Mouse (Mus musculus) CH12.LX (cell line): ENCODE results near the gene Flywch2. TPM values are rescaled to one million over a fixed set of nuclear protein-coding genes. Genes with fewer than 3 reads are reported as not detected.
A peak's percentile ranks its signal among the peaks of the same experiment; 100 is the strongest.

ENCODE experiments used
- DNase-seq: peaks from one replicate; pipeline ENCODE4 v3.0.0-alpha.2; 2013; ENCODE audit errors: extremely low read depth
- H3K27ac ChIP-seq: 2 replicates; pipeline ENCODE4 v1.5.1; 2012; ENCODE audit warnings: low read depth, mild to moderate bottlenecking, control low read depth, moderate library complexity; ENCODE audit not compliant: insufficient read depth
- H3K27me3 ChIP-seq: replicated peaks from 2 replicates; pipeline ENCODE3; 2012; ENCODE audit warnings: inconsistent platforms
- H3K36me3 ChIP-seq, 2 experiments: replicated peaks in 1 of 2; 2 replicates each; pipeline versions ENCODE3 to v1.6.1; 2012; ENCODE audit warnings: inconsistent platforms in 1 of 2, low read length in 1 of 2, mild to moderate bottlenecking in 1 of 2, mixed read lengths in 1 of 2, moderate library complexity in 1 of 2; ENCODE audit not compliant: control insufficient read depth in 1 of 2, insufficient read depth in 1 of 2
- H3K4me1 ChIP-seq, 2 experiments: 2 replicates each; pipeline ENCODE4 v1.6.1; 2012; ENCODE audit warnings: inconsistent platforms in 1 of 2, moderate library complexity in 1 of 2; ENCODE audit not compliant: insufficient read depth in 2 of 2, control insufficient read depth in 1 of 2
- H3K4me2 ChIP-seq: 2 replicates; pipeline ENCODE4 v1.6.1; 2012; ENCODE audit warnings: low read depth, mild to moderate bottlenecking, control low read depth; ENCODE audit not compliant: poor library complexity, insufficient read depth, severe bottlenecking
- H3K4me3 ChIP-seq, 3 experiments: fragments of 150-350 bp in 1 of 3; sonication (generic) in 1 of 3; replicated peaks in 1 of 3; 2 replicates each; pipeline versions ENCODE3 to v1.5.1; 2011 to 2012; ENCODE audit warnings: low read depth in 2 of 3, low read length in 2 of 3, mild to moderate bottlenecking in 2 of 3, moderate library complexity in 2 of 3, control low read depth in 1 of 3, improper control_type of control experiment in 1 of 3, inconsistent platforms in 1 of 3, mixed read lengths in 1 of 3; ENCODE audit not compliant: poor library complexity in 1 of 3
- H3K79me2 ChIP-seq: replicated peaks from 2 replicates; pipeline ENCODE4 v1.6.1; 2012; ENCODE audit warnings: mild to moderate bottlenecking, moderate library complexity; ENCODE audit not compliant: control insufficient read depth, poor library complexity, insufficient read depth, severe bottlenecking; ENCODE audit errors: extremely low read depth
- H3K9ac ChIP-seq: 2 replicates; pipeline ENCODE4 v1.6.1; 2012; ENCODE audit warnings: low read depth, mild to moderate bottlenecking, control low read depth, moderate library complexity; ENCODE audit not compliant: insufficient read depth
- H3K9me3 ChIP-seq: replicated peaks from 2 replicates; pipeline ENCODE3; 2012; ENCODE audit warnings: low read length, inconsistent platforms, mixed read lengths
- CHD2 ChIP-seq: IDR thresholded peaks from 2 replicates; pipeline ENCODE4 v1.6.1; 2011; ENCODE audit warnings: low read length, improper control_type of control experiment
- CTCF ChIP-seq, 2 experiments: IDR thresholded peaks in 1 of 2; conservative IDR thresholded peaks in 1 of 2; 2 replicates each; pipeline ENCODE4 v1.5.1; 2011 to 2012; ENCODE audit warnings: low read depth in 2 of 2, low read length in 2 of 2, improper control_type of control experiment in 1 of 2, inconsistent platforms in 1 of 2, mild to moderate bottlenecking in 1 of 2, moderate library complexity in 1 of 2
- E2F4 ChIP-seq: IDR thresholded peaks from 2 replicates; pipeline ENCODE4 v1.6.1; 2011; ENCODE audit warnings: low read depth, low read length, improper control_type of control experiment; ENCODE audit not compliant: insufficient replicate concordance
- EP300 ChIP-seq: IDR thresholded peaks from 2 replicates; pipeline ENCODE4 v1.6.1; 2011; ENCODE audit warnings: low read length, improper control_type of control experiment
- ETS1 ChIP-seq: conservative IDR thresholded peaks from 2 replicates; pipeline ENCODE4 v1.6.1; 2012; ENCODE audit warnings: low read depth, mild to moderate bottlenecking, inconsistent platforms, low read length, improper control_type of control experiment, moderate library complexity
- GABPA ChIP-seq: IDR thresholded peaks from 2 replicates; pipeline ENCODE4 v1.6.1; 2012; ENCODE audit warnings: low read depth, low read length, improper control_type of control experiment, inconsistent platforms; ENCODE audit not compliant: insufficient replicate concordance
- HCFC1 ChIP-seq: IDR thresholded peaks from 2 replicates; pipeline ENCODE4 v1.6.1; 2012; ENCODE audit warnings: low read depth, mild to moderate bottlenecking, inconsistent platforms, low read length, improper control_type of control experiment
- IRF4 ChIP-seq: IDR thresholded peaks from 2 replicates; pipeline ENCODE4 v1.6.1; 2014; ENCODE audit warnings: low read depth, mild to moderate bottlenecking, inconsistent platforms, low read length, improper control_type of control experiment
- JUND ChIP-seq: conservative IDR thresholded peaks from 2 replicates; pipeline ENCODE4 v1.6.1; 2011; ENCODE audit warnings: low read depth, low read length, improper control_type of control experiment
- KAT2A ChIP-seq: IDR thresholded peaks from 2 replicates; pipeline ENCODE4 v1.6.1; 2012; ENCODE audit warnings: low read length, improper control_type of control experiment, inconsistent platforms; ENCODE audit not compliant: insufficient replicate concordance
- MAFK ChIP-seq: IDR thresholded peaks from 2 replicates; pipeline ENCODE4 v1.6.1; 2011; ENCODE audit warnings: low read length, improper control_type of control experiment; ENCODE audit not compliant: insufficient replicate concordance
- MAX ChIP-seq: IDR thresholded peaks from 2 replicates; pipeline ENCODE4 v1.6.1; 2011; ENCODE audit warnings: low read length, improper control_type of control experiment
- MEF2A ChIP-seq: IDR thresholded peaks from 2 replicates; pipeline ENCODE4 v1.6.1; 2014; ENCODE audit warnings: low read depth, mild to moderate bottlenecking, inconsistent platforms, low read length, improper control_type of control experiment, borderline replicate concordance
- MXI1 ChIP-seq: IDR thresholded peaks from 2 replicates; pipeline ENCODE4 v1.6.1; 2011; ENCODE audit warnings: mild to moderate bottlenecking, low read depth, low read length, improper control_type of control experiment
- MYC ChIP-seq: IDR thresholded peaks from 2 replicates; pipeline ENCODE4 v1.6.1; 2011; ENCODE audit warnings: low read depth, mild to moderate bottlenecking, improper control_type of control experiment, low read length
- NELFE ChIP-seq: IDR thresholded peaks from 2 replicates; pipeline ENCODE4 v1.6.1; 2011; ENCODE audit warnings: low read depth, low read length, improper control_type of control experiment
- NRF1 ChIP-seq: IDR thresholded peaks from 2 replicates; pipeline ENCODE4 v1.6.1; 2014; ENCODE audit warnings: low read depth, mild to moderate bottlenecking, inconsistent platforms, low read length, improper control_type of control experiment, moderate library complexity
- PAX5 ChIP-seq: IDR thresholded peaks from 2 replicates; pipeline ENCODE4 v1.6.1; 2012; ENCODE audit warnings: low read length, inconsistent platforms, mixed read lengths
- POLR2A ChIP-seq: IDR thresholded peaks from 2 replicates; pipeline ENCODE4 v1.6.1; 2011; ENCODE audit warnings: low read depth, mild to moderate bottlenecking, improper control_type of control experiment, low read length
- RAD21 ChIP-seq: IDR thresholded peaks from 2 replicates; pipeline ENCODE4 v1.6.1; 2011; ENCODE audit warnings: low read depth, mild to moderate bottlenecking, low read length, improper control_type of control experiment, moderate library complexity
- RCOR1 ChIP-seq: conservative IDR thresholded peaks from 2 replicates; pipeline ENCODE4 v1.6.1; 2012; ENCODE audit warnings: low read depth, mild to moderate bottlenecking, inconsistent platforms, low read length, improper control_type of control experiment
- SIN3A ChIP-seq: IDR thresholded peaks from 2 replicates; pipeline ENCODE4 v1.6.1; 2012; ENCODE audit warnings: low read length, improper control_type of control experiment, inconsistent platforms
- TBP ChIP-seq: conservative IDR thresholded peaks from 2 replicates; pipeline ENCODE4 v1.6.1; 2011; ENCODE audit warnings: low read depth, low read length, improper control_type of control experiment
- TCF12 ChIP-seq: IDR thresholded peaks from 2 replicates; pipeline ENCODE4 v1.6.1; 2014; ENCODE audit warnings: low read depth, mild to moderate bottlenecking, inconsistent platforms, low read length, improper control_type of control experiment
- UBTF ChIP-seq: IDR thresholded peaks from 2 replicates; pipeline ENCODE4 v1.6.1; 2012; ENCODE audit warnings: low read depth, mild to moderate bottlenecking, inconsistent platforms, low read length, improper control_type of control experiment, moderate library complexity
- USF1 ChIP-seq: IDR thresholded peaks from 2 replicates; pipeline ENCODE4 v1.6.1; 2014; ENCODE audit warnings: low read depth, mild to moderate bottlenecking, inconsistent platforms, low read length, improper control_type of control experiment
- ZC3H11A ChIP-seq: IDR thresholded peaks from 2 replicates; pipeline ENCODE4 v1.6.1; 2012; ENCODE audit warnings: low read depth, mild to moderate bottlenecking, inconsistent platforms, low read length, improper control_type of control experiment
- ZMIZ1 ChIP-seq: IDR thresholded peaks from 2 replicates; pipeline ENCODE4 v1.6.1; 2012; ENCODE audit warnings: low read depth, mild to moderate bottlenecking, inconsistent platforms, low read length, improper control_type of control experiment
- dilution Hi-C: fragments of 300-500 bp; cut with MboI; formaldehyde crosslinking; loops from 2 replicates; pipeline ENCODE4 v1.14.3; 2020; ENCODE audit warnings: low sequenced_read_pairs; ENCODE audit not compliant: extremely low pct_unique_long_range_greater_than_20kb, extremely low pct_ligation_motif_present
- in situ Hi-C: fragments of 300-500 bp; cut with MboI; formaldehyde crosslinking; loops from 3 replicates; pipeline ENCODE4 v1.14.3; 2019; ENCODE audit warnings: low sequenced_read_pairs, low pct_ligation_motif_present, low pct_unique_long_range_greater_than_20kb, mixed read lengths
- polyA plus RNA-seq: library from polyadenylated mRNA; unstranded; fragments of >175 nt; gene quantifications from 2 replicates; pipeline ENCODE4 v1.2.1, GENCODE M21; 2012; ENCODE audit warnings: low read depth; ENCODE audit not compliant: insufficient read length
- total RNA-seq, 2 experiments: library from RNA; depleted of rRNA; stranded (reverse); fragments of 300-350 nt in 1 of 2; fragments of >200 nt in 1 of 2; gene quantifications; 2 replicates each; pipeline ENCODE4 v1.2.3; 2012 to 2014

Flywch2 gene
- total and polyA plus RNA-seq, 3 experiments = not detected

GRCm38 (mm10) chr17:23749400-23750191 lies 36.3 kb downstream of the Flywch2 start:
- Histone ChIP-seq H3K4me3 (peak overlapping the region; percentile 34 to 48 (median 43)), H3K9me3 (no peaks in the 10 kb centered on the region), H3K27ac (no peak overlapping the region), H3K79me2 (no peaks in the 10 kb centered on the region), H3K4me2 (peak overlapping the region; percentile 72), H3K4me1 (peaks cover 31 to 54% of the 10 kb centered on the region in 2 experiments), H3K36me3 (peaks cover 21 to 35% of the 10 kb centered on the region in 2 experiments), H3K9ac (peak overlapping the region; percentile 55; the same call in 1 of the 2 replicates), H3K27me3 (peaks cover 17% of the 10 kb centered on the region)
- 0 out of 2 replicates have a peak, but pooled peaks have one; percentile 6 for TF ChIP-seq ETS1
- TF ChIP-seq USF1 = no peak
- TF ChIP-seq E2F4 = no peak
- 0 out of 2 replicates have a peak, but pooled peaks have one; percentile 37 for TF ChIP-seq MAX
- TF ChIP-seq ZC3H11A = no peak
- no peak for TF ChIP-seq ZMIZ1
- no peak for TF ChIP-seq EP300
- TF ChIP-seq POLR2A = no peak
- TF ChIP-seq UBTF = no peak
- no peak for TF ChIP-seq RCOR1
- no peak for TF ChIP-seq MXI1
- TF ChIP-seq NELFE = peak; percentile 52; the same call in 1 of the 2 replicates
- TF ChIP-seq TCF12 = no peak; the same call in 1 of the 2 replicates
- no peak for TF ChIP-seq RAD21
- no peak for TF ChIP-seq KAT2A
- TF ChIP-seq IRF4 = no peak
- no peak for DNase-seq
- in situ Hi-C loops = no loop called here
- dilution Hi-C loops = no loop called here

- Histone ChIP-seq H3K36me3 (peaks cover 21 to 33% of the 10 kb centered on the region in 2 experiments), H3K4me2 (peak overlapping the region; percentile 72), H3K9me3 (no peaks in the 10 kb centered on the region), H3K4me3 (peak overlapping the region; percentile 34 to 48 (median 43)), H3K79me2 (no peaks in the 10 kb centered on the region), H3K27me3 (peaks cover 22% of the 10 kb centered on the region), H3K4me1 (peaks cover 32 to 55% of the 10 kb centered on the region in 2 experiments), H3K9ac (peak overlapping the region; percentile 55; the same call in 1 of the 2 replicates), H3K27ac (no peak overlapping the region)
- dilution Hi-C loops (no loop called here), in situ Hi-C loops (no loop called here)
- peak; percentile 89 for DNase-seq
- TF ChIP-seq CHD2 (no peak), PAX5 (no peak), MXI1 (no peak), IRF4 (peak; percentile 83), CTCF (conservative IDR thresholded peaks at IDR 0.05 in 1 of 2, IDR thresholded peaks at IDR 0.05 in 1 of 2; ENCODE audit: low read depth in 2 of 2, low read length in 2 of 2) (peak; percentile 84 to 93), GABPA (no peak), MEF2A (no peak), SIN3A (peak; percentile 52; the same call in 1 of the 2 replicates), MAX (no peak), JUND (no peak), E2F4 (no peak), EP300 (peak; percentile 44; the same call in 1 of the 2 replicates), TBP (no peak; the same call in 1 of the 2 replicates), RCOR1 (no peak), MAFK (no peak), UBTF (no peak), MYC (no peak), NRF1 (no peak), HCFC1 (no peak), KAT2A (no peak)
Observed at GRCm38 (mm10) chr17:23748631-23749391, 37.1 kb downstream of the Flywch2 start.
